Mouse (Mus musculus): ENCODE data around the gene Stom.

The Stom gene

DNA sequence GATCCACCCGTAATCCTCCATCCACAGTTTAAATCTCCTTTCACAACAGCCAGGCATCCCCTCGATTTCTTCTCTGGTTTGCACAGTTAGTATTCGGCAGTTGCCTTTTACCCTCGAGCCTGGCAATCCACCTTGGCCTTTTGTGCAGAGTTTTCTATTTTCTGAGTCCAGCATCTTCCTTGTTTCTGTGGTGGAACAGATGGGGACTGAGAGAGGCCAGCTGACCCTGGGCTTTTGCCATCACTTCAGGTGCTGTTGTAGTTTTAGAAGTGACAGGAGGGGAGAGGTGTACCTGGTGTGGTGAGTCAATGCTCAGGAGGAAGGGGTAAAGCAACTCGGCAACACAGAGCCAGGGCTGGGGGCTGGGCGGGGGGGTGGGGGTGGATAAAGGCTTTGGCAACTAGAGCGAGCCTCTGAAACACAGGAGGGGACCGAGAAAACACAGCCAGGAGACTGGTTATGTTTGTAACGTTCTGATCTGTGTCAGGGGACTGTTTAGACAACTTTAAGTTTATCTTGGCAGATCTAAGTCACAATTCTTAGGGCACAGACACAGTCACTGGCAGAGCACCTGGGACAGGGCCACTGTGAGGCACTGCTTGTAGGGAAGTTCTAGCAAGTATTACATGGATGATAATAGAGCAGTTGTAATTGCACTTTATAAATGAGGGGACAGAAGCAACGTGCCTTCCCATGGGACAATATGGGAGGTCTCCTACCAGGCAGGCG lies 8.5 kb downstream of the Stom start:
- Histone ChIP-seq H3K4me3 (replicated peaks; ENCODE audit: low read length) (no peak overlapping the region), H3K4me1 (replicated peaks; ENCODE audit: low read depth, low read length) (no peaks in the 10 kb centered on the region), H3K9me3 (ENCODE audit: low read length) (no peaks in the 10 kb centered on the region), H3K36me3 (ENCODE audit: insufficient read depth, low read length) (no peaks in the 10 kb centered on the region), H3K27me3 (ENCODE audit: insufficient read depth, low read length) (no peaks in the 10 kb centered on the region)
- TF ChIP-seq POU5F1 (IDR thresholded peaks at IDR 0.05; ENCODE audit: borderline replicate concordance, low read length): no peak
- no peak for TF ChIP-seq NANOG (IDR thresholded peaks at IDR 0.05; ENCODE audit: borderline replicate concordance, low read length)
- TF ChIP-seq CTCF (conservative IDR thresholded peaks at IDR 0.05; ENCODE audit: low read length): no peak

DNA sequence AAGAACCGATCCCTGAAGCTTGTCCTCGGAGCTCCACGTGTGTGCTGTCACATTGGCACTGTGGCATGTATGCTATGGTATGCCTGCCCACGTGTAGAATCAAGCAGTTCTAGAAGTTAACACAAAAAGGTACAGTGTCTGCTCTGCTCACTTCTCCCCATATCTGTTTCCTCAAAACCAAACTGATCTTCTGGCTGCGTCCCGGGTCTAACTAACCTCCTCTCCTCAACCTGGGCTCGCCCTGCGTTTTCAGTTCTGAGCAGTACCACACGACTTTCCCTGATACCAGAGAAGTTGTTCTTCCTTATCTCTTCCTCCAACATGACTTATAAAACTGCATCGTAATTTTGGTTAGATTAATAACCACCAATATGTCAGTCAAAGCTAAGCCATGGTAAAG lies 9.2 kb downstream of the Stom start:
- H3K4me3 ChIP-seq (replicated peaks; ENCODE audit: low read length): no peak overlapping the region
- no peaks in the 10 kb centered on the region for H3K9me3 ChIP-seq (ENCODE audit: low read length)
- H3K27me3 ChIP-seq (ENCODE audit: insufficient read depth, low read length): no peaks in the 10 kb centered on the region
- H3K36me3 ChIP-seq (ENCODE audit: insufficient read depth, low read length): no peaks in the 10 kb centered on the region
- TF ChIP-seq POU5F1 (IDR thresholded peaks at IDR 0.05; ENCODE audit: borderline replicate concordance, low read length): no peak
- TF ChIP-seq CTCF (conservative IDR thresholded peaks at IDR 0.05; ENCODE audit: low read length): no peak
- no peak for TF ChIP-seq NANOG (IDR thresholded peaks at IDR 0.05; ENCODE audit: borderline replicate concordance, low read length)
- H3K4me1 ChIP-seq (replicated peaks; ENCODE audit: low read depth, low read length): no peaks in the 10 kb centered on the region

DNA sequence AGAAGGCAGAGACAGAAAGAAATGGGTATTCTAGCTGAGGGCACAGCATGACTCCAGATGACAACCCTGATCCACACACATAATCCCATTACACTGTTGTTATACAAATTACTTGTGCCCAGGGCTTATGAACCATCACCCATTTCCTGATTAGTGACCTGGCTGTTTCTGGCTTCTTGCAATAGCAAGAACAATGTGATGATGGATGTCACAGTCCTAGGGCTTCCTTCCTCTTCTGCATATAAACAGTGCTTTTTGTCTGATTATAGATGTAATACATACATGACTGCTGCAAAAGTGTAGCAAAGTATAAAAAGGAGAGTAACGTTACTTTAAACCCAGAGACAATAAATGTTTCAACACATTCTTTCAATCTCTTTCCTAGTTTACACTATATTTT lies 9.8 kb downstream of the Stom start:
- TF ChIP-seq CTCF (conservative IDR thresholded peaks at IDR 0.05; ENCODE audit: low read length) (no peak), POU5F1 (IDR thresholded peaks at IDR 0.05; ENCODE audit: borderline replicate concordance, low read length) (no peak), NANOG (IDR thresholded peaks at IDR 0.05; ENCODE audit: borderline replicate concordance, low read length) (no peak)

DNA sequence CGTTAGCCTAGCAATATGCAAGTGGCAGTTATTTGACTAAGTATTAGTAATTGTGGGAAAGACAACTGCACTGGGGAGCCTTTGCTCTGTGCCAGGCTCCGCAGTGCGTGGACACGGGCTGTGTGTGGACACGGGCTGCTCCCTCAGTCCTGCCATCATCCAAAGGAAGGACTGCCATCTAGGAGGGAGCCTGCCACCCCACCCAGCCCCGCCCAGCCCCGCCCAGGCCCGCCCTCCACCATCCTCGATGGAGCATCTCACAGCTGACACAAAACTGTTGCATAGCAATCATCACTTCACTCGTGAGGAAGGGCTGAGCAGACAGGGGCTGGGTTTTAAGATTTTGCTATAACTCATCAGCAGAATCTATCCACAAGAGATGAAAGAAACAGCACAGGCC lies 10.8 kb downstream of the Stom start:
- H3K27me3 ChIP-seq (ENCODE audit: insufficient read depth, low read length): no peaks in the 10 kb centered on the region
- no peak overlapping the region for H3K4me3 ChIP-seq (replicated peaks; ENCODE audit: low read length)
- H3K4me1 ChIP-seq (replicated peaks; ENCODE audit: low read depth, low read length): peaks cover 10% of the 10 kb centered on the region; the same call in 1 of the 2 replicates
- no peak for TF ChIP-seq POU5F1 (IDR thresholded peaks at IDR 0.05; ENCODE audit: borderline replicate concordance, low read length)
- no peak for TF ChIP-seq CTCF (conservative IDR thresholded peaks at IDR 0.05; ENCODE audit: low read length)
- no peak for TF ChIP-seq NANOG (IDR thresholded peaks at IDR 0.05; ENCODE audit: borderline replicate concordance, low read length)
- no peaks in the 10 kb centered on the region for H3K9me3 ChIP-seq (ENCODE audit: low read length)
- no peaks in the 10 kb centered on the region for H3K36me3 ChIP-seq (ENCODE audit: insufficient read depth, low read length)

More for the DNA sequence above, 9.8 kb downstream of the Stom start:
- no peaks in the 10 kb centered on the region for H3K36me3 ChIP-seq (ENCODE audit: insufficient read depth, low read length)
- no peaks in the 10 kb centered on the region for H3K27me3 ChIP-seq (ENCODE audit: insufficient read depth, low read length)
- no peak overlapping the region for H3K4me3 ChIP-seq (replicated peaks; ENCODE audit: low read length)
- H3K4me1 ChIP-seq (replicated peaks; ENCODE audit: low read depth, low read length): peaks cover 5% of the 10 kb centered on the region; the same call in 1 of the 2 replicates
- no peaks in the 10 kb centered on the region for H3K9me3 ChIP-seq (ENCODE audit: low read length)

DNA sequence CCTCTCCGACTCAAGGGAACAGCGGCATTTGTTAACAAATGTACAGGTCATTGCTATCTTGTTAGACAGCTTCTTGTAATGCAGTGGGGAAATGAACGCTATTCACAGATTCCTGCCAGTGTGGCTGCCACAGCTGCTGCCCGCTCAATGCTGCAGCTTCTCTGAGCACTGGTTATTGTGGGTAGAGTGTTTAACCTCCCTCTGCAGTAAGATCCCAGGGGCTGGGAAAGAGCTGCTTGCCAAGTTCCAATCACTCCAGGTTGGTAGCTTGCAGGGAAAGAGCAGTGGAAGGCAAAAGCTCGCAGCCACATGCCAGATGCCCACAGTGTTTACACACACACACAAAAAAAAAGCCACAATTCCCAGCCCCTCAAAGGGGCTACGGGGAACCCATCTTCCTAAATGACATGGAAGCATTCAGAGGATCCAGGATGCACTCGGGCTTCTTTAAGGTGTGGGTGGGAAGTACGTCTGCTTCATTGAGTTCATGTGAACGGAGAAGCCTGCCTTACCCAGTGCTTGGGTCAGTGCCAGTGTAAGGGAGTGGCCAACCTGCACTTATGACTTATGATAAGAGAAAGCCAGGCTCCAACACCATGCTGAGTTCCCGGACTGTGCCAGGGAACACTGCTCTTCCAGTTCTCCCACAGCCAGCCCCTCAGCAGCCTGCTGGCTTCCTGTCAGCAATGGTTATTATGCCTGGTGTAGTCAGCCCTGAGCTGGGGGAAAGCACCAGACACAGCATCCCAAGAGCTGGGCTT lies 14.2 kb downstream of the Stom start:
- no peak overlapping the region for H3K4me3 ChIP-seq (replicated peaks; ENCODE audit: low read length)
- no peak for TF ChIP-seq NANOG (IDR thresholded peaks at IDR 0.05; ENCODE audit: borderline replicate concordance, low read length)
- no peak for TF ChIP-seq POU5F1 (IDR thresholded peaks at IDR 0.05; ENCODE audit: borderline replicate concordance, low read length)
- no peak for TF ChIP-seq CTCF (conservative IDR thresholded peaks at IDR 0.05; ENCODE audit: low read length)
- H3K27me3 ChIP-seq (ENCODE audit: insufficient read depth, low read length): no peaks in the 10 kb centered on the region
- no peaks in the 10 kb centered on the region; the same call in 1 of the 2 replicates for H3K36me3 ChIP-seq (ENCODE audit: insufficient read depth, low read length)
- no peaks in the 10 kb centered on the region for H3K9me3 ChIP-seq (ENCODE audit: low read length)
- peaks cover 14% of the 10 kb centered on the region; the same call in 1 of the 2 replicates for H3K4me1 ChIP-seq (replicated peaks; ENCODE audit: low read depth, low read length)

DNA sequence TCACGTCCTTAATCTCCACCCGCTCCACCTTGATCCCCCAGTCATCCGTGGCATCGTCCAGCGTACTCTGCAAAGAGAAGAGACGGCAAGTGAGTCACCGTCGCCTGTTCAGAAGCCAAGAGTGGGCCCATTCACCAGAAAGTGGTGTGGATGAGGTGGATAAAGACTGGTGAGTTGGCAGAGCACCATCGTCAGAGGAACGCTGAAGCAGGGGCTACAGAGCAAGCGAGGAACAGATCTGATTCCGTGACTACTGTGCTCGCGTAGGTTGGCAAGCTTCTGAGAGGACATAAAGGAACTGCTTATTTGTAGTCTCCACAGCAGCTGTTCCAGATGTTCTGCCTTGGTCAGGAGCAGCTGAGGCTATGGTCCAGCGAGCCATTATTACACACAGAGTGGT lies 16.4 kb downstream of the Stom start:
- no peaks in the 10 kb centered on the region; the same call in 1 of the 2 replicates for H3K36me3 ChIP-seq (ENCODE audit: insufficient read depth, low read length)
- H3K4me1 ChIP-seq (replicated peaks; ENCODE audit: low read depth, low read length): peaks cover 14% of the 10 kb centered on the region; the same call in 1 of the 2 replicates
- H3K27me3 ChIP-seq (ENCODE audit: insufficient read depth, low read length): no peaks in the 10 kb centered on the region
- H3K4me3 ChIP-seq (replicated peaks; ENCODE audit: low read length): no peak overlapping the region
- TF ChIP-seq NANOG (IDR thresholded peaks at IDR 0.05; ENCODE audit: borderline replicate concordance, low read length): no peak
- no peak for TF ChIP-seq POU5F1 (IDR thresholded peaks at IDR 0.05; ENCODE audit: borderline replicate concordance, low read length)
- no peak for TF ChIP-seq CTCF (conservative IDR thresholded peaks at IDR 0.05; ENCODE audit: low read length)
- H3K9me3 ChIP-seq (ENCODE audit: low read length): no peaks in the 10 kb centered on the region

DNA sequence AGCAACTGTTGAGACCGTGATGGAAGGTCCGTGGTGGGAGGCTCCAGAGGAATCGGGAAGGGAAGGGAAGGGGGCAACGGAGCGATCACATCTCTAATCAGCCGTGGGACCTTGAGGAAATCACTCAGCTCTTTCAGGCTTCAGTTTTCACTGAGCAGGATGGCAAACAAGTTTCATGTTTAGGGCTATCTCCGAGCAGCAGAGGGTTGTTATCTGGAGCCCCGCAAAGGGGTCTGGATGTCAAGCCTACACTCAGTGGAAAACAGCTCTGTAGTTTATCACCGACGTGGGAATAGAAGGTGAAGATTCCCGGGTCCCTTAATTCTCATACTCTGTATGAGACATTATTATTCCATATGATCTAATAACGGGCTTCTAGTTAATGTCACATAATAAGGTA lies 18.4 kb downstream of the Stom start:
- no peaks in the 10 kb centered on the region for H3K9me3 ChIP-seq (ENCODE audit: low read length)
- peaks cover 14% of the 10 kb centered on the region; the same call in 1 of the 2 replicates for H3K4me1 ChIP-seq (replicated peaks; ENCODE audit: low read depth, low read length)
- H3K27me3 ChIP-seq (ENCODE audit: insufficient read depth, low read length): no peaks in the 10 kb centered on the region
- no peak overlapping the region for H3K4me3 ChIP-seq (replicated peaks; ENCODE audit: low read length)
- TF ChIP-seq POU5F1 (IDR thresholded peaks at IDR 0.05; ENCODE audit: borderline replicate concordance, low read length): no peak
- H3K36me3 ChIP-seq (ENCODE audit: insufficient read depth, low read length): no peaks in the 10 kb centered on the region; the same call in 1 of the 2 replicates

DNA sequence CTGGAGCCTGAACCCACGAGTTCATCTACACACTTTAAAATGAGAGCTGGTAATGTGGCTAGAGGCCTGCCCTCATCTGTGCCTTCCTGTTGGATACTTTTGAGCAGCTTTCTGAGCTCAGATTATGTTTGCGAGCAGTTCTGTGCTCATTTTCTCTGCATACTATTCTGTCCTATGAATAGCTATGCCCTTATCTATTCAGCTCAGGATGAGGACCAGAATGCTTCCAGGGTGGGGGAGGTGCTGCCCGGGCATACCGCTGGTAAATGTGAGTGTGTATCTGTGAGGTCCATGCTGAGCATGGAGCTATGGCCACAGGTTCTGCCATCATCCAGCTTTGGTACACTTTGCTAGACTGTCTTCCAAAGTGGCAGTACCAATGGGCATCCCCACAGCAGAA lies 19.2 kb downstream of the Stom start:
- H3K36me3 ChIP-seq (ENCODE audit: insufficient read depth, low read length): no peaks in the 10 kb centered on the region; the same call in 1 of the 2 replicates
- H3K27me3 ChIP-seq (ENCODE audit: insufficient read depth, low read length): no peaks in the 10 kb centered on the region
- H3K4me3 ChIP-seq (replicated peaks; ENCODE audit: low read length): no peak overlapping the region
- H3K4me1 ChIP-seq (replicated peaks; ENCODE audit: low read depth, low read length): peaks cover 14% of the 10 kb centered on the region; the same call in 1 of the 2 replicates
- no peaks in the 10 kb centered on the region for H3K9me3 ChIP-seq (ENCODE audit: low read length)
- TF ChIP-seq POU5F1 (IDR thresholded peaks at IDR 0.05; ENCODE audit: borderline replicate concordance, low read length) (no peak), CTCF (conservative IDR thresholded peaks at IDR 0.05; ENCODE audit: low read length) (no peak), NANOG (IDR thresholded peaks at IDR 0.05; ENCODE audit: borderline replicate concordance, low read length) (no peak)

All from E14TG2a.4 (cell line).